Mouse (Mus musculus) E14TG2a.4 (cell line): Measurements from ENCODE around the gene Mical3.

Experiments used
- CTCF ChIP-seq: conservative IDR thresholded peaks from 2 replicates; pipeline ENCODE4 v1.5.1; 2014; ENCODE audit warnings: low read length
- NANOG ChIP-seq: IDR thresholded peaks from 2 replicates; pipeline ENCODE4 v1.6.1; 2014; ENCODE audit warnings: borderline replicate concordance, low read length, mixed read lengths
- POU5F1 ChIP-seq: IDR thresholded peaks from 2 replicates; pipeline ENCODE4 v1.6.1; 2014; ENCODE audit warnings: low read length, borderline replicate concordance

DNA sequence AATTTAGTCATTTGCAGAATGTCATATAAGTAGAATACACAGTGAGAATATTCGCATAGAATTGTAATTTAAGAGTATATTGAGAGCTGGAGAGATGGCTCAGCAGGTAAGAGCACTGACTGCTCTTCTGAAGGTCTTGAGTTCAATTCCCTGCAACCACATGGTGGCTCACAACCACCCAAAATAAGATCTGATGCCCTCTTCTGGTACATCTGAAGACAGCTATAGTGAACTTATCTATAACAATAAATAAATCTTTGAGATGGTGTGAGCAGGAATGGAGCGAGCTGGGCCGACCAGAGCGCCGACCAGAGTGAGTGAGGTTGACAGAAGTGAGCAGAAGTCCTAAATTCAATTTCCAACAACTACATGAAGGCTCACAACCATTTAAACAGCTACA, 4.6 kb downstream of the Mical3 start:
- no peak for TF ChIP-seq CTCF
- TF ChIP-seq POU5F1, result no peak
- no peak for TF ChIP-seq NANOG
